Mouse (Mus musculus) forebrain, embryonic 14.5 days (tissue): ENCODE measurements around the gene H2-DMa. TPM values are rescaled to one million over a fixed set of nuclear protein-coding genes. Genes with fewer than 3 reads are reported as not detected.

Experiments used
- ATAC-seq: fragments of 200-750 bp; cut with Nextera tagmentation; 2 replicates; pipeline ENCODE4 v1.8.0; 2017; ENCODE audit warnings: mild to moderate bottlenecking, moderate library complexity
- DNase-seq: peaks from one replicate; pipeline ENCODE4 v3.0.0-alpha.2; 2015; ENCODE audit warnings: low spot score
- H3K27ac ChIP-seq: fragments of 300-500 bp; sonication (generic); 2 replicates; pipeline ENCODE4 v1.5.1; 2014; ENCODE audit warnings: low read depth, mild to moderate bottlenecking, control low read depth, low read length, moderate library complexity
- H3K27me3 ChIP-seq: fragments of 300-500 bp; sonication (generic); replicated peaks from 2 replicates; pipeline ENCODE4 v1.6.1; 2014; ENCODE audit warnings: low read length, control low read depth, mixed read lengths; ENCODE audit not compliant: control insufficient read depth, insufficient read depth
- H3K36me3 ChIP-seq: fragments of 300-500 bp; sonication (generic); 2 replicates; pipeline ENCODE4 v1.6.1; 2014; ENCODE audit warnings: low read length, control low read depth; ENCODE audit not compliant: control insufficient read depth, insufficient read depth
- H3K4me1 ChIP-seq: fragments of 300-500 bp; sonication (generic); 2 replicates; pipeline ENCODE4 v1.6.1; 2014; ENCODE audit warnings: antibody characterized with exemption, low read length, control low read depth; ENCODE audit not compliant: control insufficient read depth, insufficient read depth
- H3K4me2 ChIP-seq: fragments of 300-500 bp; sonication (generic); 2 replicates; pipeline ENCODE4 v1.6.1; 2014; ENCODE audit warnings: mild to moderate bottlenecking, control low read depth, low read length
- H3K4me3 ChIP-seq: fragments of 300-500 bp; sonication (generic); 2 replicates; pipeline ENCODE4 v1.5.1; 2014; ENCODE audit warnings: low read depth, low read length, control low read depth
- H3K9ac ChIP-seq: fragments of 300-500 bp; sonication (generic); 2 replicates; pipeline ENCODE4 v1.6.1; 2014; ENCODE audit warnings: mild to moderate bottlenecking, low read length, control low read depth, moderate library complexity
- H3K9me3 ChIP-seq: fragments of 300-500 bp; sonication (generic); replicated peaks from 2 replicates; pipeline ENCODE4 v1.6.1; 2016; ENCODE audit warnings: low read length, control low read depth, mixed read lengths; ENCODE audit not compliant: control insufficient read depth
- WGBS: fragments of 180-500 bp; shearing (Covaris S2); extraction: QIAGEN DNeasy Blood & Tissue Kit; methylation state at CpG from one replicate; pipeline ENCODE4 v1.1.7; 2014; 5-methylcytosine and 5-hydroxymethylcytosine counted together
- polyA plus RNA-seq: library from polyadenylated mRNA; unstranded; fragments of >200 nt; fragmentation: Nextera tagmentation; extraction: Ambion mirVana; gene quantifications from 2 replicates; pipeline ENCODE4 v1.2.1, GENCODE M21; 2014

The H2-DMa gene
- polyA plus RNA-seq, 1 experiment from 2014 or later = 11.6 TPM

- DNase-seq = peak; percentile 99
- no peak overlapping the region for H3K27ac ChIP-seq
Measured at GRCm38 (mm10) chr17:34135297-34136224, 16.2 kb downstream of the H2-DMa start.

DNA sequence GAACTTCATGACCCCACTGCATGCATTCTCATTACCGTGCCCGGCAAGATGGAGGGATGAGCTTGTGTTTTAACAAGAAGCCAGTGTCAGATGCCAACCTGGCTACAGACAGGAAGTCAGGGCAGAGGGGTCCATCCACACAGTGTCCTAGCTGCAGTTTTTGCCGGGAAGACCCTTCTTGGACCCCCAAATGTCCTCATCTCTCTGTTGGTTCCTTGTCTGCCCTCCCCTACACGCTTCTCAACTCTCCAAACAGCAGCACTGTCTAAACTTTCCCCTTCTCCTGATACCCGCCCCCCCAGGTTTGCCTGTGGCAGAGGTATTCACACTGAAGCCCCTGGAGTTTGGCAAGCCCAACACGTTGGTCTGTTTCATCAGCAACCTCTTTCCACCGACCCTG lies 18.3 kb downstream of the H2-DMa start:
- Histone ChIP-seq H3K27me3 (peaks cover 41% of the 10 kb centered on the region), H3K9me3 (no peaks in the 10 kb centered on the region), H3K9ac (no peak overlapping the region), H3K4me1 (no peaks in the 10 kb centered on the region), H3K27ac (no peak overlapping the region), H3K4me2 (no peak overlapping the region), H3K4me3 (no peak overlapping the region), H3K36me3 (no peaks in the 10 kb centered on the region)
- no peak for DNase-seq
- WGBS = 75% methylated on average over 7 of the region's 7 CpGs
- ATAC-seq = no peak

More at GRCm38 (mm10) chr17:34135297-34136224, 16.2 kb downstream of the H2-DMa start:
- H3K9me3 ChIP-seq = no peaks in the 10 kb centered on the region
- H3K9ac ChIP-seq = no peak overlapping the region
- WGBS = 6% methylated on average over 31 of the region's 31 CpGs
- H3K4me3 ChIP-seq = peak overlapping the region; percentile 24
- H3K36me3 ChIP-seq = no peaks in the 10 kb centered on the region
- peaks cover 32% of the 10 kb centered on the region for H3K27me3 ChIP-seq
- ATAC-seq = peak; percentile 98
- peak overlapping the region; percentile 63 for H3K4me2 ChIP-seq
- H3K4me1 ChIP-seq = no peaks in the 10 kb centered on the region

DNA sequence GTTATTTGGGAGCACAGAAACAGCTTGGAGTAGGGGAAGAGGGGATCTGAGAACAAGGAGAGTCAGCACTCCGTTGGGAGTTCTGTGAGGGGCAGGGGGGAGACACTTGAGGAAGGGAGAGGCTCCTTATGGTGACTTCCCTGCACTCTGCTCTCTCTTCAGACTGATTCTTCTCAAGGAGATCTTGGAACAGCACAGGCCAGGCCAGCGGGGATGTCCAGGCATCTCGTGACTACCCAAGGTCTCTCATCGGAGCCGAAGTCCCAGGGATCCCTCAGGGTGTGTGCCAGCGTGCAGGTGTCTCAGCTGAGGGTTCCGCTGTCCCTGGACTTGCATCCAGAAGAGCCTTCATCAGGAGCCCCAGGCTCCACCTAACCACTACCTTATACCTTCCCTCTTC lies 19.3 kb downstream of the H2-DMa start:
- 74% methylated on average over 7 of the region's 7 CpGs for WGBS
- no peaks in the 10 kb centered on the region for H3K4me1 ChIP-seq
- ATAC-seq (no peak), DNase-seq (no peak)
- no peaks in the 10 kb centered on the region for H3K36me3 ChIP-seq
- peaks cover 41% of the 10 kb centered on the region for H3K27me3 ChIP-seq
- no peak overlapping the region for H3K4me3 ChIP-seq
- H3K9ac ChIP-seq = no peak overlapping the region
- H3K27ac ChIP-seq = no peak overlapping the region
- no peak overlapping the region for H3K4me2 ChIP-seq
- no peaks in the 10 kb centered on the region for H3K9me3 ChIP-seq

DNA sequence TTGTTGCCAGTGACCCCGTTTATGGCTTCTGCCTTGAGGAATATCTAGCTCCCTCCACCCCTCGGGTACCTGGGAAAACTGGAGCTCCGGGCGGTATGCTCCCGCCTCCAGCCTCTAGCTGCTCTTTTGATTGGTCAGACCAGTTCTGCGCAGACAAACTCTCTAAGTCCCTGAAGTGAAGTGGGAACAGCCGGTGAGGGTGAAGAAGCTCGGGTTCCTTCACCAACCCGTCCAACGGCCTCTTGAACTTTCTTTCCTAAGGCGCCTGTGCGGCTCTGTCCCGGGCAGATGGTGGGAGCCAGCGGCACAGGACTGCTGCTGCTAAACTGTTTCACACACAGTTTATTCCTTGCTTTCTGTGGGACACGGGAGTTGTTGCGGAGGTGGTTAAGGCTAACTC lies 20.1 kb downstream of the H2-DMa start:
- H3K9ac ChIP-seq = peak overlapping the region; percentile 21; the same call in 1 of the 2 replicates
- peaks cover 41% of the 10 kb centered on the region for H3K27me3 ChIP-seq
- H3K4me3 ChIP-seq = peak overlapping the region; percentile 14
- H3K36me3 ChIP-seq = no peaks in the 10 kb centered on the region
- H3K27ac ChIP-seq = no peak overlapping the region
- H3K4me2 ChIP-seq = peak overlapping the region; percentile 46
- no peaks in the 10 kb centered on the region for H3K4me1 ChIP-seq
- DNase-seq (peak; percentile 38), ATAC-seq (no peak)
- H3K9me3 ChIP-seq = no peaks in the 10 kb centered on the region
- 1% methylated on average over 16 of the region's 16 CpGs for WGBS

- Histone ChIP-seq H3K9me3 (no peaks in the 10 kb centered on the region), H3K27me3 (peaks cover 41% of the 10 kb centered on the region), H3K27ac (no peak overlapping the region), H3K4me3 (no peak overlapping the region), H3K4me2 (no peak overlapping the region), H3K4me1 (no peaks in the 10 kb centered on the region), H3K9ac (no peak overlapping the region), H3K36me3 (no peaks in the 10 kb centered on the region)
- 14% methylated on average over 5 of the region's 5 CpGs for WGBS
- no peak for DNase-seq
- no peak for ATAC-seq
Measured at GRCm38 (mm10) chr17:34140240-34140639, 20.9 kb downstream of the H2-DMa start.

GRCm38 (mm10) chr17:34141448-34141847 lies 22.1 kb downstream of the H2-DMa start:
- no peak overlapping the region for H3K4me2 ChIP-seq
- WGBS = 47% methylated on average over 4 of the region's 4 CpGs
- ATAC-seq (no peak), DNase-seq (no peak)
- H3K27ac ChIP-seq = no peak overlapping the region
- peaks cover 41% of the 10 kb centered on the region for H3K27me3 ChIP-seq
- no peaks in the 10 kb centered on the region for H3K9me3 ChIP-seq
- no peak overlapping the region for H3K4me3 ChIP-seq
- no peak overlapping the region for H3K9ac ChIP-seq
- H3K4me1 ChIP-seq = no peaks in the 10 kb centered on the region
- H3K36me3 ChIP-seq = no peaks in the 10 kb centered on the region

DNA sequence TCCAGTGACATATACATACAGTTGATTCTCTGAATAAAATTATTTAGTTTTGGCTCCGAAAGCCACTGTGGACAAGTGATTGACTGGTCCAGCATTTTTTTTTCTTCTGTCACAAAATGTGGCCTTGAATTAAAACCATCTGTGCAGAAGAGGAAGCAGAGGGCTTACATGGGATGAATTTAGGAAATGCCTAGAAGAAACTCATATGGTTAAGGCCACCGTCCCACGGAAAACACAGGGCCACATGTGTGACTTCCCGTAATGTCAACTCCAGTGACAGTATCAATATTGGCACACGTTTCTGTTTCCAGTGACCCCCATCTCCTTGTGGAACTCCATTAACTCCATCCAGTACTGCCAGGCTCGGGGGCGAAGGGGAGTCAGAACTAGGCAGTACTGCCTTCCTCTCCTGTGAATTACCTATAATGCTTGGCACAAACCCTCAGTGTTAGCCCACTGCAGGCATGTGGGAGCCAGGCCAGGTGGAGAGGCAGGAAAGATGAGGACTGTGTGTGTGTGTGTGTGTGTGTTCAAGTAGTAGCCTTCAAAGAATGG lies 23.2 kb downstream of the H2-DMa start:
- WGBS = 90% methylated on average over 7 of the region's 7 CpGs

GRCm38 (mm10) chr17:34143033-34143432 lies 23.7 kb downstream of the H2-DMa start, which contains the start of gene H2-DMb2:
Gene H2-DMb2 (plus strand): TSS chr17:34143307.
- no peaks in the 10 kb centered on the region for H3K4me1 ChIP-seq
- no peak for ATAC-seq
- no peak for DNase-seq
- no peak within 1 kb of the TSS for H3K4me3 ChIP-seq
- no peak within 1 kb of the TSS for H3K4me2 ChIP-seq
- no peak within 1 kb of the TSS for H3K9ac ChIP-seq
- peaks cover 35% of the 10 kb centered on the region for H3K27me3 ChIP-seq
- H3K9me3 ChIP-seq = no peaks in the 10 kb centered on the region
- 41% methylated on average over 7 of the region's 7 CpGs for WGBS
- no peak within 1 kb of the TSS for H3K27ac ChIP-seq
- no peaks in the 10 kb centered on the region for H3K36me3 ChIP-seq

More for the DNA sequence above, 23.2 kb downstream of the H2-DMa start:
- H3K4me1 ChIP-seq = no peaks in the 10 kb centered on the region
- peaks cover 38% of the 10 kb centered on the region for H3K27me3 ChIP-seq
- no peaks in the 10 kb centered on the region for H3K36me3 ChIP-seq
- no peak overlapping the region for H3K4me3 ChIP-seq
- H3K27ac ChIP-seq = no peak overlapping the region
- no peaks in the 10 kb centered on the region for H3K9me3 ChIP-seq
- no peak overlapping the region for H3K4me2 ChIP-seq
- H3K9ac ChIP-seq = no peak overlapping the region
- DNase-seq = no peak
- no peak for ATAC-seq

DNA sequence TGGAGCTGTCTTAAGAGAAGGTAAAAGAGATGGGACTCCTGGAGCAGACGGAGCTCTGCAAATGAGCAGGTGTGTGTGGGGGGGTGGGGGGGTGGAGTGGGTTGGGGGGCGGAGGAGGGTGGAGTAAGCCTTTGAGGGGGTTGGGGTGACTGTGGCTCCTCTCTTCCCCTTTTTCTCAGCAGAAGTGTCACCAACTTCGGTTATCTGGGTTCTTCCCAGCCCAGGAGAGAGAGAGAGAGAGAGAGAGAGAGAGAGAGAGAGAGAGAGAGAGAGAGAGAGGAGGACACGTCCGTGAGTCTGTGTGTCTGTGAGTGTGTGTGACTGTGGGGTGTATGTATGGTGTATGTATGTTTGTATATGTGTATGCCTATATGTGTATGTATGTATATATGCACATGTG lies 24.1 kb downstream of the H2-DMa start:
- WGBS = 68% methylated on average over 5 of the region's 5 CpGs
- Histone ChIP-seq H3K4me1 (no peaks in the 10 kb centered on the region), H3K27ac (no peak overlapping the region), H3K9me3 (no peaks in the 10 kb centered on the region), H3K4me3 (no peak overlapping the region), H3K9ac (no peak overlapping the region), H3K36me3 (no peaks in the 10 kb centered on the region), H3K27me3 (peaks cover 31% of the 10 kb centered on the region), H3K4me2 (no peak overlapping the region)
- DNase-seq (no peak), ATAC-seq (no peak)
